Mouse (Mus musculus): Measurements from ENCODE around the gene Maml2. TPM values are rescaled to one million over a fixed set of nuclear protein-coding genes. Genes with fewer than 3 reads are reported as not detected.
A peak's percentile ranks its signal among the peaks of the same experiment; 100 is the strongest.

Maml2 gene
- polyA plus RNA-seq, 1 experiment from 2014 or later = 3.1 TPM

GRCm38 (mm10) chr9:13440911-13441310 lies 143.2 kb downstream of the Maml2 start:
- Histone ChIP-seq H3K36me3 (ENCODE audit: control insufficient read depth, insufficient read depth) (no peaks in the 10 kb centered on the region), H3K27me3 (replicated peaks; ENCODE audit: control insufficient read depth, insufficient read depth, low read length) (no peaks in the 10 kb centered on the region), H3K4me3 (ENCODE audit: low read depth, low read length) (no peak overlapping the region), H3K4me2 (replicated peaks; ENCODE audit: low read depth) (no peak overlapping the region), H3K9ac (ENCODE audit: low read depth, low read length) (no peak overlapping the region), H3K9me3 (ENCODE audit: control insufficient read depth) (no peaks in the 10 kb centered on the region), H3K27ac (ENCODE audit: low read depth, low read length) (no peak overlapping the region), H3K4me1 (replicated peaks; ENCODE audit: control insufficient read depth, insufficient read depth, low read length) (no peaks in the 10 kb centered on the region)
- WGBS = 87% methylated on average over 6 of the region's 6 CpGs
- no peak for TF ChIP-seq CTCF (IDR thresholded peaks at IDR 0.05; ENCODE audit: low read depth)
- no peak for ATAC-seq

- Histone ChIP-seq H3K27ac (ENCODE audit: low read depth, low read length) (no peak overlapping the region), H3K4me3 (ENCODE audit: low read depth, low read length) (no peak overlapping the region), H3K9me3 (ENCODE audit: control insufficient read depth) (no peaks in the 10 kb centered on the region), H3K9ac (ENCODE audit: low read depth, low read length) (no peak overlapping the region), H3K36me3 (ENCODE audit: control insufficient read depth, insufficient read depth) (no peaks in the 10 kb centered on the region), H3K4me2 (replicated peaks; ENCODE audit: low read depth) (peak overlapping the region; percentile 32; the same call in 1 of the 2 replicates), H3K4me1 (replicated peaks; ENCODE audit: control insufficient read depth, insufficient read depth, low read length) (no peaks in the 10 kb centered on the region), H3K27me3 (replicated peaks; ENCODE audit: control insufficient read depth, insufficient read depth, low read length) (no peaks in the 10 kb centered on the region)
- ATAC-seq = peak; percentile 78
- no peak for TF ChIP-seq CTCF (IDR thresholded peaks at IDR 0.05; ENCODE audit: low read depth)
- 52% methylated on average over 13 of the region's 13 CpGs for WGBS
Observed at GRCm38 (mm10) chr9:13442012-13442735, 144.4 kb downstream of the Maml2 start.

GRCm38 (mm10) chr9:13443484-13444211 lies 145.9 kb downstream of the Maml2 start:
- no peak overlapping the region for H3K4me3 ChIP-seq (ENCODE audit: low read depth, low read length)
- 48% methylated on average over 1 of the region's 1 CpGs for WGBS
- H3K9me3 ChIP-seq (ENCODE audit: control insufficient read depth) = no peaks in the 10 kb centered on the region
- H3K9ac ChIP-seq (ENCODE audit: low read depth, low read length) = no peak overlapping the region
- no peak overlapping the region for H3K4me2 ChIP-seq (replicated peaks; ENCODE audit: low read depth)
- H3K36me3 ChIP-seq (ENCODE audit: control insufficient read depth, insufficient read depth) = no peaks in the 10 kb centered on the region
- H3K27ac ChIP-seq (ENCODE audit: low read depth, low read length) = no peak overlapping the region
- ATAC-seq = no peak
- no peaks in the 10 kb centered on the region for H3K4me1 ChIP-seq (replicated peaks; ENCODE audit: control insufficient read depth, insufficient read depth, low read length)
- TF ChIP-seq CTCF (IDR thresholded peaks at IDR 0.05; ENCODE audit: low read depth) = no peak
- H3K27me3 ChIP-seq (replicated peaks; ENCODE audit: control insufficient read depth, insufficient read depth, low read length) = no peaks in the 10 kb centered on the region

DNA sequence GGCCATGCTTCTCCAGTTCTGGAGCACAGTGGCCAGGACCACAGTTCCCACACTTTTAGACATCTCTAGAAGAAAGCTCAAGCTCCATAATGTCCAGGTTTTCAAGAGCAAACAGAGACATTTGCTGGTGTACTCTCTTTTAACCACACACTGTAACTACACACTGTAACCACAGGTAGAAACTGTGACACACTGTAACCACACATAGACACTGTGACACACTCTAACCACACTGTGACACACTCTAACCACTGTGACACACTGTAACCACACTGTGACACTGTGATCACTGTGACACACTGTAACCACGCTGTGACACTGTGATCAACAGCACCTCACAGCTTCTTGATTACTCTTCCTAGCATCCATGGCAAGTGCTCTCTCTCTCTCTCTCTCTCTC lies 148.5 kb downstream of the Maml2 start:
- no peak for ATAC-seq
- no peak overlapping the region for H3K4me3 ChIP-seq (ENCODE audit: low read depth, low read length)
- no peak overlapping the region for H3K27ac ChIP-seq (ENCODE audit: low read depth, low read length)
- 75% methylated on average over 1 of the region's 1 CpGs for WGBS
- H3K4me1 ChIP-seq (replicated peaks; ENCODE audit: control insufficient read depth, insufficient read depth, low read length) = no peaks in the 10 kb centered on the region
- TF ChIP-seq CTCF (IDR thresholded peaks at IDR 0.05; ENCODE audit: low read depth) = no peak
- no peak overlapping the region for H3K4me2 ChIP-seq (replicated peaks; ENCODE audit: low read depth)
- H3K9ac ChIP-seq (ENCODE audit: low read depth, low read length) = no peak overlapping the region
- H3K27me3 ChIP-seq (replicated peaks; ENCODE audit: control insufficient read depth, insufficient read depth, low read length) = no peaks in the 10 kb centered on the region
- no peaks in the 10 kb centered on the region for H3K36me3 ChIP-seq (ENCODE audit: control insufficient read depth, insufficient read depth)
- H3K9me3 ChIP-seq (ENCODE audit: control insufficient read depth) = no peaks in the 10 kb centered on the region

- Histone ChIP-seq H3K27me3 (replicated peaks; ENCODE audit: control insufficient read depth, insufficient read depth, low read length) (no peaks in the 10 kb centered on the region), H3K27ac (ENCODE audit: low read depth, low read length) (no peak within 1 kb of the TSS), H3K4me1 (replicated peaks; ENCODE audit: control insufficient read depth, insufficient read depth, low read length) (no peaks in the 10 kb centered on the region), H3K4me3 (ENCODE audit: low read depth, low read length) (no peak within 1 kb of the TSS), H3K9me3 (ENCODE audit: control insufficient read depth) (no peaks in the 10 kb centered on the region), H3K9ac (ENCODE audit: low read depth, low read length) (no peak within 1 kb of the TSS), H3K4me2 (replicated peaks; ENCODE audit: low read depth) (no peak within 1 kb of the TSS), H3K36me3 (ENCODE audit: control insufficient read depth, insufficient read depth) (no peaks in the 10 kb centered on the region)
- no peak for ATAC-seq
- 44% methylated on average over 4 of the region's 4 CpGs for WGBS
- no peak for TF ChIP-seq CTCF (IDR thresholded peaks at IDR 0.05; ENCODE audit: low read depth)
Observed at GRCm38 (mm10) chr9:13446703-13447285, 149.0 kb downstream of the Maml2 start, which contains the start of gene Gm17571. Gm17571 (minus strand) TSS chr9:13446753.

DNA sequence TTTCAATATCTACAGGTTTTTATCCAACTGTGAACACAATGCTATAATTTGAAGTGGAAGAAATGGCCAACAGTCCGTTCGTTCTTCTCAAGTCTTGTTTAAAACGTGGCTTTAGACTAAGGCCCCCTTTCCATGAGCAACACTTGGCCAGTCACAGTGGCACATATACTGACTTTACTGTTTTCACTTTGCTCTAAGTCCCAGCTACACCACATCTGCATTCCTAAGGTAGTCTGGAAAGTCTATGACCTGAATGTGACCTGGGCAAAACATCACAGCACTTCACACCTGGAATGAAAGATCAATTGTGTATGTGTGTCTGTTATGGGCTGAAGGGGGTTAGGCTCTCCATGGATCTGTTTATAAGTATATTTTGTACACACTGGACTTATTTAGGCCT lies 151.0 kb downstream of the Maml2 start:
- Histone ChIP-seq H3K27me3 (replicated peaks; ENCODE audit: control insufficient read depth, insufficient read depth, low read length) (no peaks in the 10 kb centered on the region), H3K4me2 (replicated peaks; ENCODE audit: low read depth) (no peak overlapping the region), H3K4me3 (ENCODE audit: low read depth, low read length) (no peak overlapping the region), H3K36me3 (ENCODE audit: control insufficient read depth, insufficient read depth) (no peaks in the 10 kb centered on the region), H3K4me1 (replicated peaks; ENCODE audit: control insufficient read depth, insufficient read depth, low read length) (no peaks in the 10 kb centered on the region), H3K9me3 (ENCODE audit: control insufficient read depth) (no peaks in the 10 kb centered on the region), H3K27ac (ENCODE audit: low read depth, low read length) (no peak overlapping the region), H3K9ac (ENCODE audit: low read depth, low read length) (no peak overlapping the region)
- no peak for ATAC-seq
- 86% methylated on average over 3 of the region's 3 CpGs for WGBS
- no peak for TF ChIP-seq CTCF (IDR thresholded peaks at IDR 0.05; ENCODE audit: low read depth)

Measured in intestine, postnatal 0 days (tissue).